Mouse (Mus musculus): ENCODE data around the gene Slc37a3.
A peak's percentile ranks its signal among the peaks of the same experiment; 100 is the strongest.

Slc37a3 gene

DNA sequence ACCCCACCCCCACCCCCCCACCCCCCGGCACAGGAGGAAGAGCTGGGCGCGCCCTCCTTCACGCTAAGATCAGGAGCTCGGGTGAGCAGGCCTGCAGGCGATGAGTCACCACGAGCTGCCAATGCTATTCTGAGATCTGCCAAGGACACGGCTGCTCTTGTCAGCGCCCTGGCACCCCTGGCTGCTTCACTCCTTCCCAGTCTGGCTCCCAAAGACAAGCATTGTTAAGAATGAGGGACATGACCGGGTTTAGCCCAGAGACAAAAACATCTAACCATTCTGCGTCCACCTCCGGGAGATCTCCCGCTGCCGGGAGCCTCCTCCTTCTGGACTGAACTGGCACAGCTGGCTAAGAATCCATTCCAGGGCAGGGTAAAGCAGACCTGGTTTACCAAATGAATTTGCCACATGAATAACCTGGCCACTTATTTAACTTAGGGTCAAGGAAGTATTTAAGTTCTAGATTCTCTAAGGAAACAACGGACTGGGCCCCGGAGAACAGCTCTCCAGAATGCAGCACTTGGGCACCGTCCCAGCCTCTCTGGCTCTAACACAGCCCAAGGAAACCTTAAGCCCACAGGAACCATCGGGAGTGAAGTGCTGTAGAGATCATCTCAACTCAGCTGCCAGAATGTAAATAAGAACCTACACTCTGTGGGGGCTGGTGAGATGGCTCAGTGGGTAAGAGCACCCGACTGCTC lies 58.3 kb downstream of the Slc37a3 start:
- DNase-seq (ENCODE audit: low spot score), result peak; percentile 75

DNA sequence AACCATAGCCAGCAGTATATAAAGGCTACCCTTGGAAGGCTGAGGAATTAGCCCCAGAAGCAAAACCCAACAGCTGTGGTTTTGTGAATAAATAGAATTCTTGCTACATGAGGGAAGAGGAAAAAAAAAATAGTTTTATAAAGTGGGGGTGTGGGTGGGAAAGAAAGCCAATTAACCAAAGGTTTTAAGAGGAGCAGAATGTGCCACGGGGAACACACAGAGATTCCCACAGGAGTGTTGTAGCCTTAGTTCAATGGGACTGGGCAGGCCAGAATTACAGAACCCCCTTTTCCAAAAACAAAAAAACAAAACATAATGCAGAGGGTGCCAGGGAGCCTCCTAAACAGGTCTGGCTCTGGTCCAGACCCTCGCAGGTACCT lies 58.9 kb downstream of the Slc37a3 start:
- peak; percentile 10 for DNase-seq (ENCODE audit: low spot score)

DNA sequence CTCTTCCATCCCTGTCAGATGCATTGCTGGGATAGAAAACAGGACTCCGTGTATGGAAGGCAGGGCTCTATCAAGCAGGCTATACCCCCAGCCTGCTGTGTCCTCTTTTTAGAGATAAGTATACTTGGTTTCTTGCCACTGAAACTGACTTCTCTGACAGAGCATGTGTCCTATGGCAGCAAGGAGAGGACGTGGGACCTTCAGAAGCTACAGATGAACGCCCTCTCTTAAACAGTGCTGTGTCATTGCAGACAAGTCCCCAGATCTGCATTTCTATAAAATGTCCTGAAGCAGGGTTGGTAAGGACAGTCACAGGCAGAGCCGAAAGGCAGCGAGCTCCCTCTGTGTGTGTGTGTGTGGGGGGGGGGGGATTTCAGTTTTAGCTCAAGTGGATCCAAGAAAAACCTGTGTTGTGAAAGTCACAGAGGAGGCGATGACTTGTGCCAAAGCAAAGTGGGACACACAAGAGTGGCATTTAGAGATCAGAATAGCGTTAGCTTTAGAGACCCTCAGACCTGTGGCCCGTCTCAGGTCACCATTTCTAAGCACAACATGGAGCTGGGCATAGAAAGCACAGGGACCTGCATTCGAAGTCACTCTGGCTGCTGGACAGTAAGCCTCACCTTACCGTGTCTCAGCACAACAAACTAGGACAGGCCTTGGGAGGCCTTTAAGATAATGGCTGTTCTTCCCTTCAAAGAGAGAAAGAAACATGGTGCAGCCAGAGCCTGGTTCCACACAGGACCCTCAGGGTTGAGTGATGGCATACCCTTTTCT lies 59.4 kb downstream of the Slc37a3 start:
- no peak for DNase-seq (ENCODE audit: low spot score)

DNA sequence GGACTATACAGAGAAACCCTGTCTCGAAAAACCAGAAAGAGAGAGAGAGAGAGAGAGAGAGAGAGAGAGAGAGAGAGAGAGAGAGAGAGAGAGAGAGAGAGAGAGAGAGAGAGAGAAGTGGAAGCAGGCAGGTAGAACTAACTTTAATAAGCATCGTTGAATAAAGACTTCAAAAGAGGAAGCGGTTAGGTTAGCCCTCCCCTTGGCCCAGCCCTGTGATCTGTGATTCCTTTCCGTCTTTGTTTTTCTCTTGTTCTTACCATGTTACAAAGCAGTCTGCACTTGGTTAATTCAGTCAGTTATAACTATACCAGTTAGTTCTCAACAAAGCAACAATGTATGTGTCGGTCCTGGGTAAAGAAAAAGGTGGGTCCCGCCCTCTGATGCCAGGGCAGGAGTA lies 61.4 kb downstream of the Slc37a3 start:
- no peak for DNase-seq (ENCODE audit: low spot score)

DNA sequence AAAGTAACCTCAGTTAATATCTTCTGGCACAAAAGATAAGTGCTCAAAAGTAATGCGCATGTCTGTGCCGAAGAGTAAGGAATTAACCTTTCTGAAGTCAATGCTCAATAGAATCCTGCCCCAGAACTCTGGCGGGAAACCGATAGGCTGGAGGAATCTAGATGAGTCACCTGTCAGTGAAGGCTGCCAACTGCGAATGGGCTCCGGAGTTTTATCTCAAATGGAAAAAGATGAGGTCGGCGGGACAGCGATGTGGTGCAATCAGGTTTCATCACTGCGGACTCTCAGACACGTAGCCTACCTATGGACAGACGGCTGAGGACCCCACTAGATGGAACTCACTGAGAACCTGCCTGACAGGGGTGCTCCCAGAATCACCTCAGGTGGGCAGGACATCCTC lies 63.0 kb downstream of the Slc37a3 start:
- no peak for DNase-seq (ENCODE audit: low spot score)

DNA sequence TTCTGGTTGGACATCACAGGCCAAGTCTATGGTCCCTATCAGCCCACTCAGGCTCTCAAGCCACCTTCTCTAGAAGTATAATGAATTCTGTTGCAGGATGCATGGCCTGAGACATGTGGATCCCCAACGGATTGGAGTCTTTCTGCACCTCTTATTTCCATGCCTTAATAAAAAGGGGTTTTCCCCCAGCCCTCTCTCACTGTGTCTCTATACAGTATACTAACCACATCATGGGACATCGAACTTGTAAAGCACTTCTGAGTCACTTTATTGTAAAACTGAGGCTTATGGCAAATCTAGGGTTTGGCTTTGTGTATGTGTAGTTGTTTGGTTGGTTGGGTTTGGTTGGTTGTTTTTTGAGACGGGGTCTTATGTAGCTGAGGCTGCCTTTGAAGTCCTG lies 65.7 kb downstream of the Slc37a3 start:
- no peak for DNase-seq (ENCODE audit: low spot score)

DNA sequence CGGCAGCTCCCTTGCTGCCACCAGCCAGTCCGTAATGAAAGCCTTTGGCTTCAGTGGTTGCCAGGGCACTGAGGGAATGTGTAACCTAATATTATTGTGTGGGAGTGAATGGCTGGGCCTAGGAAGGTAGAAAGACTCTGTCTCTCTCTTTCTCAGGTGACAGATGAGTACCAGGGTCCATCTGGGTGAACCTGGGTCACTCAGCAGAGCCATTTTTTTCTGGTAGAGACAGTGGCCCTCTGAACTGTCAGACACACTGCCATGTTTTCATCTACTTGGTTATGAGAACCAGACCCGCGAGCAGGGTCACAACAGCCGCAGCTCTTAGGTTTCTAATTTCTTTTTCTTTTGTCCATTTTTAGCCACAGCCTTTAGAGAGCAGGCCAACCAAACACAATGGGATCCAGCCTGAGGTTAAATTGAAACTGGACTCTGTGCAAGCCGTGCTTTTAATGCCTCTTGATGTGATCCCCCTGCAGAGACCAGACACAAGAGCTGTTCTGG lies 73.1 kb downstream of the Slc37a3 start:
- no peak for DNase-seq (ENCODE audit: low spot score)

DNA sequence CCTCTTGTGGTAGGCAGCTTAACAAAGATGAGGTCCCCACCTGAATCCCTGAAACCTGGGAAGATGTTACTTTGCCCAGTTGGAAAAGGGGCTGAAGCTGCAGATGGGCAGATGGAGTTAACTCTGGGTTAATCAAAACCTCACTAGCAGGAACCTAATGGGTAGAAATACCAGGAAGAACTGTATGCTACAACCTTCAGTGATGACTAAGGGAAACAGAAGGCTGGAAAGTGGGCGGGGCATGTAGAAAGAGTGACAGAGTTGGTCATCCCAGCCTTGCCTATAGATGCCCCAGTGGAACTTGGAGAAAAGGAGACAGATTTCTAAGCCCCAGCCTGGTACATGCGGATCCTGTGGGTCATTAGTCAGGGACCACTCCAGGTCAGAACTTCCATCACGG lies 76.0 kb downstream of the Slc37a3 start:
- DNase-seq (ENCODE audit: low spot score), result no peak

DNA sequence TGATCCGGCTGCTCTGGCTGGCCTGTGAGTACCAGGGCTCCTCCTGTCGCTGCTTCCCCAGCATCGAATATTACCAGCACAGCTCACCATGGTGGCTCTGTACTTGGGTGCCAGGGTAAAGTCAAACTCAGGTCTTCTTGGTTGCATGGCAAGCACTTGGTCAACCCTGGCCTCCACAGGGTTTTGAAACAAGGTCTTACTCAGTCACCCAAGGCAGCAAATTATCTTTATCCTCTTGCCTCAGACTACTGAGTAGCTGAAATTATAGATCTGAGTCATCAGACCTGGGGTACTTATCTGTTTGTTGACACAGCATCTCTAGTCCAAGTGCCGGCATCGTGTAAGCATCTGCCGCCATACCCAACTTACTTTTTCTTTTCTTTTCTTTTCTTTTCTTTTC lies 80.4 kb downstream of the Slc37a3 start:
- DNase-seq (ENCODE audit: low spot score), result no peak

DNA sequence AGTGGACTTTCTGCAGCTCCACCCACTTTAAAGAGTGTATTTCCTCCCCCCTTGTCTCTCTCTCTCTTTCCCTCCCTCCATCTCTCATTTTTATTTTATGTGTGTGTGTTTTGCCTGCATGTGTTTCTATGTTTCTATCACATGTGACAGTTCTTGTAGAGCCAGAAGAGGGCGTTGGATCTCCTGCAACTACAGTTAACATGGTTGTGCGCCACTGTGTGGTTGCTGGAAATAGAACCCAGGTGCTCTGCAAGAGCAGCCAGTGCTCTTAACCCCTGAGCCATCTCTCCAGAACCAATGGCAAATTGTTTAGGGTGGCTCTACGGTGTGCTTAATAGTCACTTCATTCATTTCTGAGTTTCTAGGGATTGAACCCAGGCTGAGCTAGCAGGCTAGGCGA lies 81.0 kb downstream of the Slc37a3 start:
- no peak for DNase-seq (ENCODE audit: low spot score)

DNA sequence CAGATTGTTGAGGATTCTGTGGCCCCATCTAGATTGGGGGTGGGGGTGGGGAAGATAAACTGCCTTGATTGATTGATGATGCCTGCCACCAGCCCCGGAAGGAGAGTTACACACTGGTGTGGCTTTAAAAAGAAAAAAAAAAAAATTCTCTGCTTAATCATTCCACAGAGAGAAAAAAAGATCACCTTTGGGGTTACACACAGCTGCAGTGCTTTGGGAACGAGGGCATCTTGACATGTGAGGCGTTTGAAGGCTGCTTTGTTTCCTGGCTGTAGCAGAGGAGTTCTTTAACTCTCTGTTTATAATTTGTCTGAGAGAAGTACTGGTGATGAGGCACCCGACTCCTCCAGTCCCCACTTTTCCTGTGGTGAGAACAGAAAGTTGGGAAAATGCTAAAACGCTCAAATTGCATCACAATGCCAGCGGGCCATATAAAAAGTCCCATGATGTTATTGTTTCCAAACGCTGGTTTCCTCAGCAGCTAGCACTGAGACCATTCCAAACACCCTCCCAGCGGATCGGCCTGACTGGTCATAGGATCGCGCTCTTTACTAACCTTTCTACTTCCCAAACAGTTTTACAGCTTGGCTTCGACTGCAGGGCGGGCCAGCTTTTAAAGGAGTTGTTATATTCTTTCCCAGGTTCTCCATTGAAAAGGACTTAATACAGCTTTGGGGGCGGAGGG lies 81.6 kb downstream of the Slc37a3 start:
- peak; percentile 18 for DNase-seq (ENCODE audit: low spot score)

DNA sequence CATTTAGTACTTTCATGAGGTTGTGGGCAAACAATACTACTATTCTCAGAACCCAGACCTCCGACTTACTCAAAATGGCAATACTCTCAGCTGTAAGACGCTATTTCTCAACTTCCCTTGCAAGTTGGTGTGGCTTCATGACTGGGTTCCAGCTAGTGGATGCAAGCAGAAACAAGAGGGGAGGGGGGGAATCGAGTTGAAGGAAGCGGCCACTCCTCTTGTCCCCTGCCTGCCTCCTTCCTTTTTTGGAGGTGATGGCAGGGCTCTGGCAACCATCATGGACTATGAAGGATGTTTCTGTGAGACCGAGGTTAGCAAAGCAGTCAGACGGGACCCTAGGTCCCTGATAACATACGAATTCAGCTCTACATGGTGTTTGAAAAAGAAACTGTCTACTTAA lies 87.8 kb downstream of the Slc37a3 start:
- DNase-seq (ENCODE audit: low spot score), result no peak

DNA sequence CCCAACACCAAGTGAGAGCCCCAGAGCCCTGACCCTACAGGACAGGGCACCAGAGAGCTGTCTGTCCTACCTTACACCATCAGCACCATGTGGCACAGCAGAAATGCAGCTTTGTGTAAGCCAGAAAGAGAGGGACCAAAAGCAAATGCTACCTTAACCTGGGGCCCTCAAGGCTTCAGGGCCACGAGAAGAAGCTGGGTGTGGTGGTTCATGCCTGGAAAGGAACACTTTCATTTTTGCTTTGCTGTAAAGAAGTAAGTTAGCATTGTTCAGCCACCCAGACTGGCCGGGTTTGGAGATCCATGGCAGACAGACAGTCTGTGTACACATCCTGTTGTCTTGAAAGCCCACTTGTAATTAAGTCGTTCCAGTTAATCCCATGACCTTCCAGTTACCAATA lies 89.7 kb downstream of the Slc37a3 start:
- DNase-seq (ENCODE audit: low spot score), result no peak

DNA sequence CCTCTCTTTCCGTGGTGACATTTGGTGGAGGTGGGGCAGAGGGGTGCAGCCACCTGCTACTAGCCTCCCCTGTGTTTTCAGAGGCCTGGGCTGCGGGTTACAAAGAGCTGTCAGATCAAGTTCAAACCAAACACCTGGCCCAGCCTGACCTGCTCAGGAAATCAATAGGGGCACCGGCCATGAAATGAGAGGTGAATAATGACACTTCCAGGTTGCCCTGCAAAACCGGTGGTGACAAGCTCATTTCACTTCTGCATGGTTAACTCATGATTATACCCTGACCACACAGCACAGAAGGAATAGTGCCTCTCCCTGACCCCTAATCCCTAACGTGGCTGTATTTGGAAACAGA lies 90.8 kb downstream of the Slc37a3 start:
- no peak for DNase-seq (ENCODE audit: low spot score)

DNA sequence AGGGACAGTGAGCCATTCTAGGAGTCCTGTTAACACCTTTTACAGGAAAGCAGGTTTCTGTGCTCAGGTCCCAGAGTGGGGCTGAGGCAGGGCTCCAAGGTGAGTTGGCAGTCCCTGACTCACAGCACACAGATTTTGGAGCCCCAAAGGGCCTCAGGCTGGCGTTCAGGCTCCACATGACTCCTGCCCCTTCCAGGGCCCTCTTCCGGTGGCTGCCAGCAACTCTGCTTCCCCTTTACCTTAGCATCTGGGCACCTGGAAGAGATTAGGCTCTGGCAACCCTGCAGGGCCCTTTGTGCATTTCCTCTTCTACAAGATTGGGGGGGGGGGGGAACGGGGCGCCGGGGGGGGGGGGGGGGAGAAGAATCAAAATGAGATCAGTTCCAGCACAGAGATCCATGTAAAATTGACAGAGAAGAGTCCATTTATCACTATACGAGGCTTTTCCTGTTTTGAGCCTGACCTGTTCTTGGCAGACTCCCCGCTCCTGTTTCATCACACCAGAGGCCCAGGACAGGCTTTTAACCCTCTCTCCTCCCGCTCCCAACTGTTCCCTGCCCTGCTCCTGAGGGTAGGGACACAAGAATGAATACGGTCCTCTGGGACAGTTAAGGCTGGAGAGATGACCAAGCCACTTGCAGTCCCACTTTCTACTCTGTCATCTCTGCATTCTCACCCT lies 91.3 kb downstream of the Slc37a3 start:
- DNase-seq (ENCODE audit: low spot score), result peak; percentile 6

DNA sequence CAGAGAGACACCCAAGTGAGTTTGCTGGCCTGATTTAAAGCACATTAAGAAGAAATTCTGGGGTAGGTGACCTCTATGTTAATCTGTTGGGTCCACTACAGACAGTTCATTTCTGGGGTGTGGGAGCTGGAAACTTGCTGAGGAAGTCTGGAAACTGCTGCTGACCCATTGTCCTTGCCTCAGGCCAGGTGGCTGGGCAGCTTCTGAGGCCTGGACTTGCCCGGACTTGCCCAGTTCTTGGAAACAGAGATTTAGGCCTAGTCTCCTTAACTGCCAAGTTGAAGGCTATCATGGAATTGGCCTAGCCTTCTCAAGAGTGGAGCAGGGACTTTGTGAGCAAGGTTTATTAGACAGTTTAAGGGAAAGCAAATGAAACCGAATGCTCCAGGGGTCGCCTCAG lies 92.6 kb downstream of the Slc37a3 start:
- DNase-seq (ENCODE audit: low spot score), result no peak

Data from MN1 (cell line).